Mouse (Mus musculus) olfactory bulb, adult 2 months (tissue): ENCODE data around the gene Wdr1.

Experiments used
- CTCF ChIP-seq: fragments of 200-500 bp; IDR thresholded peaks from 2 replicates; pipeline ENCODE4 v1.5.1; 2012; ENCODE audit warnings: low read depth, mild to moderate bottlenecking, low read length, moderate library complexity; ENCODE audit not compliant: insufficient read depth
- POLR2A ChIP-seq: fragments of 200-500 bp; IDR thresholded peaks from 2 replicates; pipeline ENCODE4 v1.6.1; 2012; ENCODE audit warnings: mild to moderate bottlenecking, low read depth, low read length, moderate library complexity; ENCODE audit not compliant: insufficient read depth

DNA sequence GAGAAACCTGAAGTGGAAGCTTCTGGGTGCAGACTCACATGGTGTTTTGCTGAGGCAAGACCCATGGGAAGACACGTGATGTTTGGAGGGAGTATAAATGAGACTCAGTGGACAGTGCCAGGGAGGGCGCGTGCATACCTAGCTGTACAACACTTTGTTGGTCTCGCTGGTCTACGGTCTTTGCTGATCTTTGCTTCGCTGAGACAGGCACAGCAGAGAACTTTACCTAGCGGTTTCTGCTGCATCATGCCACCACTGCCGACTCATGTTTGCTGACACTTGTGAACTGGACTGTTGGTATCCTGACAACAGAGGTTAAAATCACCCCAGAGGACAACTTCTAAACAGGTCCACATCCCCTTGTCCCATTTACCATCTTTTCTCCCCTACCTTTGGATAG lies 63.0 kb downstream of the Wdr1 start:
- no peak for TF ChIP-seq POLR2A
- no peak for TF ChIP-seq CTCF
